Mouse (Mus musculus): ENCODE measurements around the gene Gm20388.

GRCm38 (mm10) chr8:120374070-120374469, 463.4 kb downstream of the Gm20388 start:
- no peak for TF ChIP-seq CTCF (IDR thresholded peaks at IDR 0.05; ENCODE audit: borderline replicate concordance, extremely low read depth, insufficient read depth, insufficient read length)
- no peak for TF ChIP-seq POLR2A (IDR thresholded peaks at IDR 0.05; ENCODE audit: borderline replicate concordance, extremely low read depth, insufficient read depth, insufficient read length, poor library complexity, severe bottlenecking)

Data from brain, embryonic 14.5 days (tissue).